Comparison of ENCODE assay signal across 8 mouse cellular contexts in genomic region chrX:140956272-140956940, GRCm38 (mm10). TPM values are rescaled to one million over a fixed set of nuclear protein-coding genes. Genes with fewer than 3 reads are reported as not detected.
DNase-seq lines count a peak whose midpoint lies in the region; ATAC-seq and TF ChIP-seq lines count a peak whose summit lies in the region.

TSS of gene Psmd10 (minus strand) at chrX:140956728.
TSS of gene Atg4a (plus strand) at chrX:140956907.

- peak; percentile 98 for ATAC-seq in forebrain, embryonic 11.5 days (replicated peaks; ENCODE audit: low FRiP score)
- ATAC-seq in heart, embryonic 16.5 days (replicated peaks; ENCODE audit: extremely low read depth, insufficient read depth, low FRiP score) = peak; percentile 98
- ATAC-seq in liver, embryonic 15.5 days (ENCODE audit: insufficient read depth) = peak; percentile 88
- ATAC-seq in neural tube, embryonic 12.5 days (ENCODE audit: low FRiP score, low read depth) = peak; percentile 99

- peak; percentile 97 for DNase-seq in CH12.LX (ENCODE audit: extremely low read depth)
- DNase-seq in c-Kit-positive CD71-positive TER-119-negative erythroid progenitor cells, embryonic 14.5 days (ENCODE audit: low read depth) = peak; percentile 85
- peak; percentile 90 for DNase-seq in forebrain, embryonic 11.5 days (ENCODE audit: low spot score)
- DNase-seq in kidney, postnatal 36 days = peak; percentile 94 to 96
- DNase-seq in telencephalon, adult 2 months (ENCODE audit: low read depth, low spot score) = peak; percentile 96

- H3K4me3 ChIP-seq in CH12.LX (replicated peaks in 1 of 3; ENCODE audit: low read depth in 2 of 3, low read length in 2 of 3, poor library complexity in 1 of 3) = peak within 1 kb of the TSS; percentile 62 to 83 (median 81)
- H3K4me3 ChIP-seq in forebrain, embryonic 11.5 days (ENCODE audit: low read depth, low read length) = peak within 1 kb of the TSS; percentile 44
- peak within 1 kb of the TSS; percentile 63 for H3K4me3 ChIP-seq in heart, embryonic 16.5 days (ENCODE audit: low read length)
- peak within 1 kb of the TSS; percentile 67 for H3K4me3 ChIP-seq in liver, embryonic 15.5 days (replicated peaks)
- peak within 1 kb of the TSS; percentile 49 for H3K4me3 ChIP-seq in neural tube, embryonic 12.5 days

- TF ChIP-seq CTCF in CH12.LX (conservative IDR thresholded peaks at IDR 0.05 in 1 of 2, IDR thresholded peaks at IDR 0.05 in 1 of 2; ENCODE audit: low read depth in 2 of 2, low read length in 2 of 2) = no peak

- H3K27ac ChIP-seq in CH12.LX (ENCODE audit: insufficient read depth, low read depth) = peak within 1 kb of the TSS; percentile 46; the same call in 1 of the 2 replicates
- H3K27ac ChIP-seq in forebrain, embryonic 11.5 days (ENCODE audit: low read depth, low read length) = no peak within 1 kb of the TSS
- H3K27ac ChIP-seq in heart, embryonic 16.5 days (ENCODE audit: low read length) = peak within 1 kb of the TSS; percentile 9; the same call in 1 of the 2 replicates
- peak within 1 kb of the TSS; percentile 86 for H3K27ac ChIP-seq in liver, embryonic 15.5 days (replicated peaks)
- H3K27ac ChIP-seq in neural tube, embryonic 12.5 days = no peak within 1 kb of the TSS

- H3K4me2 ChIP-seq in CH12.LX (ENCODE audit: insufficient read depth, low read depth, poor library complexity, severe bottlenecking) = peak within 1 kb of the TSS; percentile 67
- peak within 1 kb of the TSS; percentile 45 for H3K4me2 ChIP-seq in forebrain, embryonic 11.5 days (ENCODE audit: low read depth, low read length, severe bottlenecking)
- H3K4me2 ChIP-seq in heart, embryonic 16.5 days (ENCODE audit: low read depth, low read length) = peak within 1 kb of the TSS; percentile 65
- peak within 1 kb of the TSS; percentile 65 for H3K4me2 ChIP-seq in liver, embryonic 15.5 days
- peak within 1 kb of the TSS; percentile 55 for H3K4me2 ChIP-seq in neural tube, embryonic 12.5 days (replicated peaks)

- TF ChIP-seq RAD21 in CH12.LX (IDR thresholded peaks at IDR 0.05; ENCODE audit: low read depth, low read length) = no peak

- H3K27me3 ChIP-seq in CH12.LX (replicated peaks) = no peaks in the 10 kb centered on the region
- H3K27me3 ChIP-seq in forebrain, embryonic 11.5 days (ENCODE audit: control insufficient read depth, insufficient read depth, low read length) = peaks cover 7% of the 10 kb centered on the region; the same call in 1 of the 2 replicates
- no peaks in the 10 kb centered on the region for H3K27me3 ChIP-seq in heart, embryonic 16.5 days (ENCODE audit: control insufficient read depth, insufficient read depth, low read length)
- no peaks in the 10 kb centered on the region for H3K27me3 ChIP-seq in liver, embryonic 15.5 days
- no peaks in the 10 kb centered on the region for H3K27me3 ChIP-seq in neural tube, embryonic 12.5 days (replicated peaks)

- H3K9me3 ChIP-seq in CH12.LX (replicated peaks; ENCODE audit: low read length) = no peaks in the 10 kb centered on the region
- H3K9me3 ChIP-seq in forebrain, embryonic 11.5 days (ENCODE audit: control insufficient read depth, low read length) = no peaks in the 10 kb centered on the region
- H3K9me3 ChIP-seq in heart, embryonic 16.5 days (replicated peaks; ENCODE audit: control insufficient read depth, low read length) = no peaks in the 10 kb centered on the region
- H3K9me3 ChIP-seq in liver, embryonic 15.5 days (replicated peaks) = no peaks in the 10 kb centered on the region
- H3K9me3 ChIP-seq in neural tube, embryonic 12.5 days = no peaks in the 10 kb centered on the region

- TF ChIP-seq EP300 in CH12.LX (IDR thresholded peaks at IDR 0.05; ENCODE audit: low read length) = no peak

- dilution Hi-C loops in CH12.LX (cut with MboI; ENCODE audit: extremely low pct_ligation_motif_present, extremely low pct_unique_long_range_greater_than_20kb, low sequenced_read_pairs) = no loop called here

- WGBS in forebrain, embryonic 11.5 days = 23% methylated on average over 23 of the region's 23 CpGs
- WGBS in heart, embryonic 16.5 days = 16% methylated on average over 23 of the region's 23 CpGs
- 14% methylated on average over 23 of the region's 23 CpGs for WGBS in liver, embryonic 15.5 days (ENCODE audit: insufficient replicate concordance)
- 21% methylated on average over 23 of the region's 23 CpGs for WGBS in neural tube, embryonic 12.5 days

- H3K9ac ChIP-seq in CH12.LX (ENCODE audit: insufficient read depth, low read depth) = peak within 1 kb of the TSS; percentile 92
- peak within 1 kb of the TSS; percentile 52; the same call in 1 of the 2 replicates for H3K9ac ChIP-seq in forebrain, embryonic 11.5 days (ENCODE audit: low read length)
- peak within 1 kb of the TSS; percentile 67 for H3K9ac ChIP-seq in heart, embryonic 16.5 days (ENCODE audit: low read length)
- H3K9ac ChIP-seq in liver, embryonic 15.5 days = peak within 1 kb of the TSS; percentile 55
- peak within 1 kb of the TSS; percentile 51 for H3K9ac ChIP-seq in neural tube, embryonic 12.5 days

- H3K4me1 ChIP-seq in CH12.LX (ENCODE audit: control insufficient read depth in 1 of 2, insufficient read depth in 2 of 2) = no peaks in the 10 kb centered on the region
- no peaks in the 10 kb centered on the region for H3K4me1 ChIP-seq in forebrain, embryonic 11.5 days (replicated peaks; ENCODE audit: control insufficient read depth, insufficient read depth, low read length)
- H3K4me1 ChIP-seq in heart, embryonic 16.5 days (ENCODE audit: control insufficient read depth, insufficient read depth, low read length) = no peaks in the 10 kb centered on the region; the same call in 1 of the 2 replicates
- peaks cover 8% of the 10 kb centered on the region; the same call in 1 of the 2 replicates for H3K4me1 ChIP-seq in liver, embryonic 15.5 days (replicated peaks)
- no peaks in the 10 kb centered on the region for H3K4me1 ChIP-seq in neural tube, embryonic 12.5 days

- H3K79me2 ChIP-seq in CH12.LX (replicated peaks; ENCODE audit: control insufficient read depth, extremely low read depth, insufficient read depth, poor library complexity, severe bottlenecking) = peaks cover 12% of the 10 kb centered on the region

- H3K36me3 ChIP-seq in CH12.LX (replicated peaks in 1 of 2; ENCODE audit: control insufficient read depth in 1 of 2, insufficient read depth in 1 of 2, low read length in 1 of 2) = peaks cover 10 to 16% of the 10 kb centered on the region in 2 experiments
- H3K36me3 ChIP-seq in forebrain, embryonic 11.5 days (ENCODE audit: control insufficient read depth, insufficient read depth, low read length) = no peaks in the 10 kb centered on the region
- no peaks in the 10 kb centered on the region for H3K36me3 ChIP-seq in heart, embryonic 16.5 days (ENCODE audit: control insufficient read depth, insufficient read depth)
- peaks cover 10% of the 10 kb centered on the region for H3K36me3 ChIP-seq in liver, embryonic 15.5 days (replicated peaks)
- no peaks in the 10 kb centered on the region for H3K36me3 ChIP-seq in neural tube, embryonic 12.5 days

- peak; percentile 69 for TF ChIP-seq POLR2A in CH12.LX (IDR thresholded peaks at IDR 0.05; ENCODE audit: low read depth, low read length)

- in situ Hi-C loops in CH12.LX (cut with MboI; ENCODE audit: low pct_ligation_motif_present, low pct_unique_long_range_greater_than_20kb, low sequenced_read_pairs) = no loop called here

TF ChIP-seq in CH12.LX, 34 proteins besides CTCF, POLR2A, EP300 and RAD21 (continues in another document):
- TF ChIP-seq KAT2A (IDR thresholded peaks at IDR 0.05; ENCODE audit: insufficient replicate concordance, low read length) (peak; percentile 90; the same call in 1 of the 2 replicates), MAZ (IDR thresholded peaks at IDR 0.05; ENCODE audit: low read depth, low read length) (no peak), IRF4 (IDR thresholded peaks at IDR 0.05; ENCODE audit: low read depth, low read length) (0 out of 2 replicates have a peak, but pooled peaks have one; percentile 15), HCFC1 (IDR thresholded peaks at IDR 0.05; ENCODE audit: low read depth, low read length) (peak; percentile 96), UBTF (IDR thresholded peaks at IDR 0.05; ENCODE audit: low read depth, low read length) (no peak), GABPA (IDR thresholded peaks at IDR 0.05; ENCODE audit: insufficient replicate concordance, low read depth, low read length) (peak; percentile 38; the same call in 1 of the 2 replicates), NELFE (IDR thresholded peaks at IDR 0.05; ENCODE audit: low read depth, low read length) (peak; percentile 59), TBP (conservative IDR thresholded peaks at IDR 0.05; ENCODE audit: low read depth, low read length) (0 out of 2 replicates have a peak, but pooled peaks have one; percentile 24), ELF1 (IDR thresholded peaks at IDR 0.05; ENCODE audit: low read depth, low read length) (peak; percentile 95), SMC3 (IDR thresholded peaks at IDR 0.05; ENCODE audit: low read depth, low read length) (peak; percentile 3; the same call in 1 of the 2 replicates), CHD1 (IDR thresholded peaks at IDR 0.05; ENCODE audit: low read depth, low read length) (0 out of 2 replicates have a peak, but pooled peaks have one; percentile 61), CHD2 (IDR thresholded peaks at IDR 0.05; ENCODE audit: low read length) (0 out of 2 replicates have a peak, but pooled peaks have one; percentile 35), SIN3A (IDR thresholded peaks at IDR 0.05; ENCODE audit: low read length) (peak; percentile 91), MAX (IDR thresholded peaks at IDR 0.05; ENCODE audit: low read length) (no peak; the same call in none of the 2 replicates), JUND (conservative IDR thresholded peaks at IDR 0.05; ENCODE audit: low read depth, low read length) (no peak)

RNA-seq across cellular contexts. Expression of gene Psmd10, which starts in this region (rescaled TPM):
- 47.9 and 48.0 TPM in 2 replicates for total RNA-seq in CH12.LX (2012; rRNA removed)
- 64.1 and 69.2 TPM in 2 replicates for total RNA-seq in CH12.LX (2014; rRNA removed)
- 47.3 and 49.3 TPM in 2 replicates for polyA plus RNA-seq in CH12.LX (2012; ENCODE audit: insufficient read length, low read depth)
- 38.5 and 44.6 TPM in 2 replicates for polyA plus RNA-seq in forebrain, embryonic 11.5 days (2014; fragmentation: Nextera tagmentation; extraction: Ambion mirVana)
- 38.2 and 41.8 TPM in 2 replicates for polyA plus RNA-seq in heart, embryonic 16.5 days (2015; fragmentation: Nextera tagmentation; extraction: Ambion mirVana)
- polyA plus RNA-seq in liver, embryonic 15.5 days (2015; fragmentation: Nextera tagmentation; extraction: Ambion mirVana) = 37.0 and 37.5 TPM in 2 replicates
- 45.4 and 50.1 TPM in 2 replicates for polyA plus RNA-seq in neural tube, embryonic 12.5 days (2016; fragmentation: Nextera tagmentation; extraction: Ambion mirVana)

RNA-seq across cellular contexts. Expression of gene Atg4a, which starts in this region (rescaled TPM):
- total RNA-seq in CH12.LX (2012; rRNA removed) (20.9 and 22.5 TPM in 2 replicates), CH12.LX (2014; rRNA removed) (55.7 and 59.9 TPM in 2 replicates)
- 15.7 and 17.1 TPM in 2 replicates for polyA plus RNA-seq in CH12.LX (2012; ENCODE audit: insufficient read length, low read depth)
- 13.3 and 13.6 TPM in 2 replicates for polyA plus RNA-seq in forebrain, embryonic 11.5 days (2014; fragmentation: Nextera tagmentation; extraction: Ambion mirVana)
- polyA plus RNA-seq in heart, embryonic 16.5 days (2015; fragmentation: Nextera tagmentation; extraction: Ambion mirVana) = 13.4 and 14.7 TPM in 2 replicates
- polyA plus RNA-seq in liver, embryonic 15.5 days (2015; fragmentation: Nextera tagmentation; extraction: Ambion mirVana) = 26.0 and 27.1 TPM in 2 replicates
- 13.2 and 18.2 TPM in 2 replicates for polyA plus RNA-seq in neural tube, embryonic 12.5 days (2016; fragmentation: Nextera tagmentation; extraction: Ambion mirVana)

Comparison
In these comparisons a context has a peak if more than half of its experiments do, and no peak if none do; other contexts are left out.
1. H3K27ac ChIP-seq: peak in CH12.LX (single experiment), heart, embryonic 16.5 days (single experiment) and liver, embryonic 15.5 days (single experiment); none in forebrain, embryonic 11.5 days (single experiment) and neural tube, embryonic 12.5 days (single experiment).
2. Peak in every context shown above with its lines, with median percentiles within 50 percentile points of each other: DNase-seq, H3K4me2 ChIP-seq, H3K4me3 ChIP-seq, H3K9ac ChIP-seq and ATAC-seq.